Mouse (Mus musculus): Measurements from ENCODE around the gene BC024978. TPM values are rescaled to one million over a fixed set of nuclear protein-coding genes. Genes with fewer than 3 reads are reported as not detected.

The BC024978 gene
- polyA plus RNA-seq, 2 experiments, result 3.6 to 12.9 TPM

GRCm38 (mm10) chr7:27228865-27229264 is 33.3 kb downstream of the BC024978 start:
- no peak for TF ChIP-seq POLR2A (IDR thresholded peaks at IDR 0.05; ENCODE audit: borderline replicate concordance, extremely low read depth, insufficient read depth, insufficient read length)
- peaks cover 35% of the 10 kb centered on the region for H3K4me1 ChIP-seq (ENCODE audit: control insufficient read depth, insufficient read depth, low read length)
- peak overlapping the region; percentile 79 for H3K4me3 ChIP-seq (replicated peaks; ENCODE audit: low read length)
- H3K9me3 ChIP-seq (ENCODE audit: control insufficient read depth, low read length), result no peaks in the 10 kb centered on the region
- WGBS, result 15% methylated on average over 6 of the region's 6 CpGs
- no peaks in the 10 kb centered on the region for H3K36me3 ChIP-seq (ENCODE audit: control insufficient read depth, insufficient read depth, low read length)
- H3K4me2 ChIP-seq (replicated peaks; ENCODE audit: low read depth, low read length, severe bottlenecking), result peak overlapping the region; percentile 64
- no peak for DNase-seq (ENCODE audit: low spot score)
- ATAC-seq (ENCODE audit: low FRiP score, low read depth), result no peak
- H3K27me3 ChIP-seq (ENCODE audit: control insufficient read depth, insufficient read depth, low read length), result no peaks in the 10 kb centered on the region
- H3K27ac ChIP-seq (replicated peaks; ENCODE audit: low read depth, low read length), result peak overlapping the region; percentile 83
- peak overlapping the region; percentile 67 for H3K9ac ChIP-seq (ENCODE audit: low read depth, low read length, severe bottlenecking)

GRCm38 (mm10) chr7:27230781-27231180 is 35.2 kb downstream of the BC024978 start:
- Histone ChIP-seq H3K36me3 (ENCODE audit: control insufficient read depth, insufficient read depth, low read length) (no peaks in the 10 kb centered on the region), H3K4me2 (replicated peaks; ENCODE audit: low read depth, low read length, severe bottlenecking) (no peak overlapping the region), H3K4me1 (ENCODE audit: control insufficient read depth, insufficient read depth, low read length) (peaks cover 25% of the 10 kb centered on the region), H3K27ac (replicated peaks; ENCODE audit: low read depth, low read length) (no peak overlapping the region), H3K27me3 (ENCODE audit: control insufficient read depth, insufficient read depth, low read length) (no peaks in the 10 kb centered on the region), H3K4me3 (replicated peaks; ENCODE audit: low read length) (no peak overlapping the region), H3K9ac (ENCODE audit: low read depth, low read length, severe bottlenecking) (no peak overlapping the region), H3K9me3 (ENCODE audit: control insufficient read depth, low read length) (no peaks in the 10 kb centered on the region)
- ATAC-seq (ENCODE audit: low FRiP score, low read depth) (no peak), DNase-seq (ENCODE audit: low spot score) (no peak)
- TF ChIP-seq POLR2A (IDR thresholded peaks at IDR 0.05; ENCODE audit: borderline replicate concordance, extremely low read depth, insufficient read depth, insufficient read length), result no peak
- WGBS, result 80% methylated on average over 4 of the region's 4 CpGs

GRCm38 (mm10) chr7:27231693-27232331 is 36.2 kb downstream of the BC024978 start:
- no peak for TF ChIP-seq POLR2A (IDR thresholded peaks at IDR 0.05; ENCODE audit: borderline replicate concordance, extremely low read depth, insufficient read depth, insufficient read length)
- H3K9me3 ChIP-seq (ENCODE audit: control insufficient read depth, low read length), result no peaks in the 10 kb centered on the region
- H3K27me3 ChIP-seq (ENCODE audit: control insufficient read depth, insufficient read depth, low read length), result no peaks in the 10 kb centered on the region
- DNase-seq (ENCODE audit: low spot score) (no peak), ATAC-seq (ENCODE audit: low FRiP score, low read depth) (no peak)
- H3K36me3 ChIP-seq (ENCODE audit: control insufficient read depth, insufficient read depth, low read length), result no peaks in the 10 kb centered on the region
- H3K27ac ChIP-seq (replicated peaks; ENCODE audit: low read depth, low read length), result no peak overlapping the region
- H3K4me3 ChIP-seq (replicated peaks; ENCODE audit: low read length), result no peak overlapping the region
- peaks cover 15% of the 10 kb centered on the region for H3K4me1 ChIP-seq (ENCODE audit: control insufficient read depth, insufficient read depth, low read length)
- no peak overlapping the region for H3K4me2 ChIP-seq (replicated peaks; ENCODE audit: low read depth, low read length, severe bottlenecking)
- 83% methylated on average over 7 of the region's 7 CpGs for WGBS
- no peak overlapping the region for H3K9ac ChIP-seq (ENCODE audit: low read depth, low read length, severe bottlenecking)

GRCm38 (mm10) chr7:27232781-27233281 is 37.2 kb downstream of the BC024978 start, which contains the start of gene Coq8b:
Gene Coq8b (plus strand): TSS chr7:27233023.
- H3K9me3 ChIP-seq (ENCODE audit: control insufficient read depth, low read length), result no peaks in the 10 kb centered on the region
- no peak for TF ChIP-seq POLR2A (IDR thresholded peaks at IDR 0.05; ENCODE audit: borderline replicate concordance, extremely low read depth, insufficient read depth, insufficient read length)
- H3K4me1 ChIP-seq (ENCODE audit: control insufficient read depth, insufficient read depth, low read length), result peaks cover 10% of the 10 kb centered on the region
- under 1% methylated on average over 25 of the region's 25 CpGs for WGBS
- peak; percentile 96 for DNase-seq (ENCODE audit: low spot score)
- H3K27ac ChIP-seq (replicated peaks; ENCODE audit: low read depth, low read length), result peak within 1 kb of the TSS; percentile 89
- H3K4me2 ChIP-seq (replicated peaks; ENCODE audit: low read depth, low read length, severe bottlenecking), result peak within 1 kb of the TSS; percentile 54
- H3K4me3 ChIP-seq (replicated peaks; ENCODE audit: low read length), result peak within 1 kb of the TSS; percentile 52
- H3K27me3 ChIP-seq (ENCODE audit: control insufficient read depth, insufficient read depth, low read length), result no peaks in the 10 kb centered on the region
- peaks cover 5% of the 10 kb centered on the region for H3K36me3 ChIP-seq (ENCODE audit: control insufficient read depth, insufficient read depth, low read length)
- H3K9ac ChIP-seq (ENCODE audit: low read depth, low read length, severe bottlenecking), result peak within 1 kb of the TSS; percentile 50
- peak; percentile 92 for ATAC-seq (ENCODE audit: low FRiP score, low read depth)

GRCm38 (mm10) chr7:27233300-27233699 is 37.7 kb downstream of the BC024978 start:
- peaks cover 7% of the 10 kb centered on the region for H3K36me3 ChIP-seq (ENCODE audit: control insufficient read depth, insufficient read depth, low read length)
- 6% methylated on average over 6 of the region's 6 CpGs for WGBS
- peak overlapping the region; percentile 54 for H3K4me2 ChIP-seq (replicated peaks; ENCODE audit: low read depth, low read length, severe bottlenecking)
- peaks cover 10% of the 10 kb centered on the region for H3K4me1 ChIP-seq (ENCODE audit: control insufficient read depth, insufficient read depth, low read length)
- H3K9me3 ChIP-seq (ENCODE audit: control insufficient read depth, low read length), result no peaks in the 10 kb centered on the region
- ATAC-seq (ENCODE audit: low FRiP score, low read depth), result peak; percentile 13
- peak overlapping the region; percentile 89 for H3K27ac ChIP-seq (replicated peaks; ENCODE audit: low read depth, low read length)
- H3K4me3 ChIP-seq (replicated peaks; ENCODE audit: low read length), result peak overlapping the region; percentile 52
- TF ChIP-seq POLR2A (IDR thresholded peaks at IDR 0.05; ENCODE audit: borderline replicate concordance, extremely low read depth, insufficient read depth, insufficient read length), result no peak
- DNase-seq (ENCODE audit: low spot score), result no peak
- peak overlapping the region; percentile 50 for H3K9ac ChIP-seq (ENCODE audit: low read depth, low read length, severe bottlenecking)
- H3K27me3 ChIP-seq (ENCODE audit: control insufficient read depth, insufficient read depth, low read length), result no peaks in the 10 kb centered on the region

Measured in limb, embryonic 14.5 days (tissue).